Mouse (Mus musculus) cerebellum, postnatal 36 days (tissue): Measurements from ENCODE around the gene Sema3e.

Source experiments
- DNase-seq, 2 experiments: peaks; one replicate each; pipeline ENCODE4 v3.0.0; 2021 to 2022; ENCODE audit warnings: mixed read lengths in 2 of 2

Sema3e gene

GRCm38 (mm10) chr5:14025205-14026124 is at the start of gene Sema3e:
Sema3e (plus strand) TSS chr5:14025276.
- DNase-seq, result peak; percentile 37 to 47

- no peak for DNase-seq
Measured at GRCm38 (mm10) chr5:13977576-13977975, 47.5 kb upstream of the Sema3e start.

- DNase-seq, result no peak
Measured at GRCm38 (mm10) chr5:13979156-13979555, 45.9 kb upstream of the Sema3e start.

GRCm38 (mm10) chr5:13982417-13983054 is 42.5 kb upstream of the Sema3e start:
- DNase-seq, result no peak

GRCm38 (mm10) chr5:13983608-13984007 is 41.5 kb upstream of the Sema3e start:
- DNase-seq, result no peak

- no peak for DNase-seq
Measured at GRCm38 (mm10) chr5:13985669-13986068, 39.4 kb upstream of the Sema3e start.

- DNase-seq, result no peak
Measured at GRCm38 (mm10) chr5:13987123-13987522, 38.0 kb upstream of the Sema3e start.

- no peak for DNase-seq
Measured at GRCm38 (mm10) chr5:13988023-13988422, 37.1 kb upstream of the Sema3e start.

- DNase-seq, result no peak
Measured at GRCm38 (mm10) chr5:13992734-13993396, 32.2 kb upstream of the Sema3e start.

GRCm38 (mm10) chr5:14028341-14028740 is 3.3 kb downstream of the Sema3e start:
- no peak for DNase-seq

GRCm38 (mm10) chr5:14030796-14031195 is 5.7 kb downstream of the Sema3e start:
- no peak for DNase-seq

- DNase-seq, result no peak
Measured at GRCm38 (mm10) chr5:14032056-14032455, 7.0 kb downstream of the Sema3e start.

GRCm38 (mm10) chr5:14033302-14033701 is 8.2 kb downstream of the Sema3e start:
- DNase-seq, result no peak

- no peak for DNase-seq
Measured at GRCm38 (mm10) chr5:14038813-14039496, 13.9 kb downstream of the Sema3e start.

- DNase-seq, result no peak
Measured at GRCm38 (mm10) chr5:14040208-14040607, 15.1 kb downstream of the Sema3e start.

- no peak for DNase-seq
Measured at GRCm38 (mm10) chr5:14043116-14043515, 18.0 kb downstream of the Sema3e start.

- no peak for DNase-seq
Measured at GRCm38 (mm10) chr5:14043983-14044382, 18.9 kb downstream of the Sema3e start.

- no peak for DNase-seq
Measured at GRCm38 (mm10) chr5:14048660-14049059, 23.6 kb downstream of the Sema3e start.

GRCm38 (mm10) chr5:14054472-14054871 is 29.4 kb downstream of the Sema3e start:
- DNase-seq, result no peak

- no peak for DNase-seq
Measured at GRCm38 (mm10) chr5:14059895-14060553, 34.9 kb downstream of the Sema3e start.

GRCm38 (mm10) chr5:14062918-14063481 is 37.9 kb downstream of the Sema3e start:
- DNase-seq, result no peak

- DNase-seq, result no peak
Measured at GRCm38 (mm10) chr5:14073152-14073551, 48.1 kb downstream of the Sema3e start.
